Mouse (Mus musculus): Measurements from ENCODE around the gene Lhx2.

The Lhx2 gene

DNA sequence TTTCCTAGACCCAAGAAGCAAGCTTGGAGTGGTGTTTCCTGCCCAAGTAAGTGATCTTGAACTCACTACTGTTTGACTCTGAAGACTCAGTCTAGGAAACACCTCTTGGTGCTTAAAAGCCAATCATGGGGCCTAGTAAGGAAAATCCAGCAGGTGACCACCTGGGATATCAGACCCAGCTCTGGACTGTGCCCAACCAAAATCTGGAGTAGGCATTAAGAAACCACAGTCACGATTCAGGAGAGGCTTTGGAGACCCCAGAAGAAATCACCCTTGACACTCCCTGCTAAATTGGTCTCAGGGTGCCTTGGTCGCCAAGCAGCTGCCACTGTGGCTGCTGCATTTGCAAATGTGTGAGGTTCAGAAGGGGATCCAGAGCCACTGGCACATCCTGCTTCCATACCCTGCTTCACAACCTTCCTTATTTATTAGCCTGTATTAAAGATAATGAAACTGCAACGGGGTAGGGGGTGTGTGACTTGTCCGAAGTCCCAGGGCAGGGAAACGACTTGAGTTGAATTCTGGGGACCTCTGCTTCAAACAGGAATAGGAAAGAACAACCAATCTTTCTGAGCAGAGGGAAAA is 641 bp upstream of the Lhx2 start:
- Histone ChIP-seq H3K27me3 (ENCODE audit: control insufficient read depth, insufficient read depth, low read length, poor library complexity, severe bottlenecking) (peaks cover 2% of the 10 kb centered on the region), H3K36me3 (ENCODE audit: control insufficient read depth, insufficient read depth, low read length, poor library complexity, severe bottlenecking) (no peaks in the 10 kb centered on the region)
- no peak for DNase-seq (ENCODE audit: low read depth, low spot score)

DNA sequence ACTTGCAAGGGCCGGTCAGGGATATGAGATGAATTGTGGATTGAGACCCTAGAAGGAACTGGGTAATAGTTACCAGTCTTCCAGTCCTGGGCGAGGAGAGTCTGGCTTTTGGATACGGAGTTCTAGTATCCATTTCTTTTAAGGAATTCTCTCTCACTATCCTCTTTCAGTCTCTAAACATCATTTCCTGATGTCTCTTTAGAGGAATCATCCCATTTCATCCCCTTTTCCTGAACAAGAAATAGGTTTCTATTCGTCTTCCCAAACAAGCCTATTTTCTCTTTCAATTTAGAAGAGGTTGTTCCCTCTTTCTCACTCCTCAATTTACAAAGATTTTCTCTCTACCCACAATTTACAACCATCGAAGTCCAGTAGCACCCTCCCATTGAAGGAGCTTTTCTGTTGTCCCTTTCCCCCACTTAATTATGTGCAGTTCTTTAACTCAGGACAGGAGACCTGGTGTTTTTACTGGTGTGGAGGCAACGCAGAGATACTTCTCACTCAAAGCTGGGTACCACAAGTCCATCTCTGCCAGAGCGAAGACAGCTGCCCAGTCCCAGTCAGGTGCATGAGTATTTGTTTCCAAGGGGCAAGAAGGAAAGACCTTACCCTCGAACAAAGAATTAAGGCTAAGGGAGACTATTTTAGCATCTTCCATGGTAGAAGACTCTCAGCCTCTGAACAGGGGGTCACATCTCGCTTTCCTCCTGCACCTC is 987 bp downstream of the Lhx2 start:
- DNase-seq (ENCODE audit: low read depth, low spot score): no peak
- Histone ChIP-seq H3K27me3 (ENCODE audit: control insufficient read depth, insufficient read depth, low read length, poor library complexity, severe bottlenecking) (peaks cover 2% of the 10 kb centered on the region), H3K36me3 (ENCODE audit: control insufficient read depth, insufficient read depth, low read length, poor library complexity, severe bottlenecking) (no peaks in the 10 kb centered on the region)

DNA sequence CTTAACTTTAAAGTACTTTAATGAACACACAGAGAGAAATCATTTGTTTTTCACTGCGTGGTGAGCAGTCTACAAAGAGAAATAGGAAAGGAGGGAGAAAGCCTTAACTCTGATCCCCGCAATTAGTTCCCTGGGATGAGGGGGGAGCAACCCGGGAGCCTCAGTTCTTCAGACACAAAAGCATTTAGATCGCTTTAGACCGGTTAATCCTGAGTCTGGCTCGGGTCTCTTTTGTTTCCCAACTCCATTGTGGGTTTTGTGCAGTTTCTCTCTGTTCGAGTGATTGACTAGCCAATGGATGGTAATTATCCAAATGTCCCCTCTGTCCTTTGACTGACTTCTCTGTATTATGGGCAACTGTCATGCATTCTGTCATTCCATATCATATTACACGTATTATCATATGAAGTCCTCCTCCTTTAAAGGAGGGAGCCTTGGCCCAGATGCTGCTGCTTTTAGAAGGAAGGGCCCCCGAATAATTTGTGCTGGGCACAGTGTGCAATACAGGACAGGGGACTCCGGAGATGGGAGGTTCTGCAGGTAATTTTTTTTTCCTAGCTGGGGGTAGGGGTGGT is 1.6 kb downstream of the Lhx2 start:
- Histone ChIP-seq H3K27me3 (ENCODE audit: control insufficient read depth, insufficient read depth, low read length, poor library complexity, severe bottlenecking) (peaks cover 2% of the 10 kb centered on the region), H3K36me3 (ENCODE audit: control insufficient read depth, insufficient read depth, low read length, poor library complexity, severe bottlenecking) (no peaks in the 10 kb centered on the region)
- DNase-seq (ENCODE audit: low read depth, low spot score): no peak

DNA sequence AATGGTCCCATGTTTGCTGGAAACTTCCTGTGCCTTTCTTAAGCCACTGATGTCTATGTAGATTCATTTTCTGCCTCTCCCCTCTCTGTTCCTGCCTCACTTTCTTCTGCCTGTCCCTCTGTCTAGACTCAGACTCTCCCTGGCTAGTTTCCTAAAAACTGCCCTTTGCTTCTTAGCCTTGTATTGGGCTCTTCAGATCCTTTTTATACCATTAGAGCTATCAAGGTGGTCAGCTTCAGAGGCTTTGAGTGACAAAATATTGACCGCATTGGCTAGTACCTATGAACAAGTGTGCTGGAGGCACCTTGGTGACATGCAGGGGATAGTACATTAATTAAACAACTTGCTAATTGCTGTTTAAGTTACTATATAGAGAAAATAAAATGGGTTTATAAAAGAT is 4.5 kb downstream of the Lhx2 start:
- Histone ChIP-seq H3K27me3 (ENCODE audit: control insufficient read depth, insufficient read depth, low read length, poor library complexity, severe bottlenecking) (no peaks in the 10 kb centered on the region; the same call in none of the 2 replicates), H3K36me3 (ENCODE audit: control insufficient read depth, insufficient read depth, low read length, poor library complexity, severe bottlenecking) (no peaks in the 10 kb centered on the region)
- DNase-seq (ENCODE audit: low read depth, low spot score): no peak

DNA sequence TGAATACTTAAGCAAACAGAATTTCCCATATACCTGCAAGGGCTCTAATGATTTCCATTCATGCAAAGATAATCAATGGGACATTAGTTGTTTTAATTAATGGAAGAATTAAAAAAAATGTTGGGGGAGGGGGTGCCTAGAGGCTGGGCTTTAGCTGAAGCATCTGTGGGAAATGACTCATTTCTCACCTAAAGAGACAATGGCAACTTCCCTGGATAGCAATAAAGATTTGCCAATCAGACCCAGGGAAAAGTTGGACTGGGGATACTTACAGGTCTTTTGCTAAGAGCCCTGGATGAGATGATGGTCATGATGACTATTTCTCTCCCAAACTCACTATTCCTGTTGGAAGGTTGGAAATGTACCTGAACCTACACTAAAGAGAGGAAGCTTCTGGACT is 5.6 kb downstream of the Lhx2 start:
- DNase-seq (ENCODE audit: low read depth, low spot score): no peak
- Histone ChIP-seq H3K36me3 (ENCODE audit: control insufficient read depth, insufficient read depth, low read length, poor library complexity, severe bottlenecking) (no peaks in the 10 kb centered on the region), H3K27me3 (ENCODE audit: control insufficient read depth, insufficient read depth, low read length, poor library complexity, severe bottlenecking) (no peaks in the 10 kb centered on the region; the same call in 1 of the 2 replicates)

DNA sequence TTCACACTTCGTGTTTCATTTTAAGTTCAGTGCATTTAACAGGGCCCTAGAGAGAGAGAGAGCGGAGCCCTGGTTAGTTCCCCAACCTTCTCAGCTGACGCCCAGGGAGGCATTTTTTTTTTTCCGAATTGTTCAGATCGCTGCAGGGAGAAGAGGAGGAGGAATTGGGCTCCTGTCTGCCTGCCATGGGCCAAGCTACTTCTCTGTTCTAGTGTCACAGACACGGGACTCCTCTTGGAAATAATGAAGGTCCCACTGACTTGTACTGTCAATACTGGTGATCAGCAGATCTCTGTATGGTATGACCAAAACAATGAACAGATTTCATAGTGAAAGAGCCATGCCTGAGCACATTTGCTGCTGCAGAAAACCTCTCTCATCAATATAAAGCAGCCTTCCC is 7.3 kb downstream of the Lhx2 start:
- no peak for DNase-seq (ENCODE audit: low read depth, low spot score)
- Histone ChIP-seq H3K36me3 (ENCODE audit: control insufficient read depth, insufficient read depth, low read length, poor library complexity, severe bottlenecking) (no peaks in the 10 kb centered on the region), H3K27me3 (ENCODE audit: control insufficient read depth, insufficient read depth, low read length, poor library complexity, severe bottlenecking) (peaks cover 2% of the 10 kb centered on the region)

DNA sequence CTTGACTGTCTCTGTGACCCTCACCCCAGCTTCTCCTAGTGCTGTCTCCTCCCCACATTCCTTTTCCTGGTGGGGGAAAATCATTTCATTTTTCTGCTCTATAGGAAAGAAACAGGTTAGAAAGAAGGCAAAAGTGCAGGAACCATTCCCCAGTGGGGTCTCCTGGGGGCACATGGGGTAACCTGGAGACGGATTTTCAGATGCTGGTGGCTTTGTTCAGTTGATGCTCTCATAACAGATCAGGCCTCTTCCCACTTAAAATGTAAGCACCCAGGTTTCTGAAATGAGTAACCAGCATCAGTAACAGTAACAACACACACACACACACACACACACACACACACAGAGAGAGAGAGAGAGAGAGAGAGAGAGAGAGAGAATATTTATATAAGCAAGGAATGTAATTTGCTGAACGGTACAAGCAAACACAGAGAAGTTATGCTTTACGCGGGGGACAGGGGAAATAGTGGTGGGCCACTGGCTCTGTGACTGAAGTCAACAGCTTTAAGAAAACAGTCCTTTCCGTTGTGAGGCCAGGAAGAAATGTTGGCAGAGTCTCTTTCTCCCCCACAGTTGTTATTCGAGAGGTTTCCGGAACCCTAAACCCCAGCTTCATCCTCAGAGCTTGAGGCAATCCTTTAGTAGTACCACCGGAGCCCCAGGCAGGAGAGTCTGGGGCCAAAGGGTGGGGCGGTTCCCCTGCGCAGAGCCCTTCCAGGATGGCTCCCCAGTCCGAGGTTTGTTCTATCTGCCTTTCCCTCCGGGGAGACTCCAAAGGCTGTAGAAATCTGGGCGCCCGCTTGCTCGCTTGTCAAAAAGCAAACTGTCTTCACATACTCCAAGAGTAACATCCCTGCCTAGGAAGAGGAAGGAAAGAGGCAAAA is 8.0 kb downstream of the Lhx2 start:
- Histone ChIP-seq H3K36me3 (ENCODE audit: control insufficient read depth, insufficient read depth, low read length, poor library complexity, severe bottlenecking) (no peaks in the 10 kb centered on the region), H3K27me3 (ENCODE audit: control insufficient read depth, insufficient read depth, low read length, poor library complexity, severe bottlenecking) (peaks cover 2% of the 10 kb centered on the region)
- DNase-seq (ENCODE audit: low read depth, low spot score): no peak

DNA sequence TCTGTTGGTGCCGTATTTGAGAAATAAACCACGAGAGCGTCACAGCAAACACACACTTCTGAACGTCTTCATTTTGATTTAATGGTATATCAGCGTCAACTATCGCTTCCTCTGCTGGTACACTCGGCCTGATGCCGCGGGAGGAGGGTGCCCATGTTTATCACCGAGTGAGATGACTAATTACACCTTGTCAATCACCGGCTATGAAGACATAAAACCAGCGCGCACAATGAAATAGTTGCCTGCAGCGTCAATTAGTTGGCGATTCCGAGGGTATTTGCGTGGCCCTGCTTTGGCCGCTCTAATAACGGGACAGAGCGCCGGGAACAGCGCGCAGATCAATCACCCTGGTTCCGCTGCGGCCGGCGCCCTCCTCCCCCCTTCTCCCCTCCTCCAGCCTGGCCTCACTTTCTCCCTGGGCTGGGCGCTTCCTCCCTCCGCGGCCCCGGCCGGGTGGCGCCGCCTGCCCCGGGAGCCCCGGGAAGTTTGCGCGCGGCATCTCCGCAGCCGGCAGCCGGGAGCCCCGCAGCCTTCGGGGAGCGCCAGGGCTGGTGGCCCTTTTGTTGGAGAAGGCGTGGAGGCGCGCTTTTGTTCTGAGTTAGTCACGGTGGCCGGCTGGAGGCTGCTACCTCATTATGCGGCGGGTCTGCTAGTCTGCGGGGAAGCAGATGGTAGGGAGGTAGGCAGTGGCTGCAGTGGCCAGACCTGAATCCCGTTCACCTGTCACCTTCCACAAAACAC is 8.9 kb downstream of the Lhx2 start:
- H3K27me3 ChIP-seq (ENCODE audit: control insufficient read depth, insufficient read depth, low read length, poor library complexity, severe bottlenecking): peaks cover 2% of the 10 kb centered on the region
- DNase-seq (ENCODE audit: low read depth, low spot score): no peak
- no peaks in the 10 kb centered on the region for H3K36me3 ChIP-seq (ENCODE audit: control insufficient read depth, insufficient read depth, low read length, poor library complexity, severe bottlenecking)

DNA sequence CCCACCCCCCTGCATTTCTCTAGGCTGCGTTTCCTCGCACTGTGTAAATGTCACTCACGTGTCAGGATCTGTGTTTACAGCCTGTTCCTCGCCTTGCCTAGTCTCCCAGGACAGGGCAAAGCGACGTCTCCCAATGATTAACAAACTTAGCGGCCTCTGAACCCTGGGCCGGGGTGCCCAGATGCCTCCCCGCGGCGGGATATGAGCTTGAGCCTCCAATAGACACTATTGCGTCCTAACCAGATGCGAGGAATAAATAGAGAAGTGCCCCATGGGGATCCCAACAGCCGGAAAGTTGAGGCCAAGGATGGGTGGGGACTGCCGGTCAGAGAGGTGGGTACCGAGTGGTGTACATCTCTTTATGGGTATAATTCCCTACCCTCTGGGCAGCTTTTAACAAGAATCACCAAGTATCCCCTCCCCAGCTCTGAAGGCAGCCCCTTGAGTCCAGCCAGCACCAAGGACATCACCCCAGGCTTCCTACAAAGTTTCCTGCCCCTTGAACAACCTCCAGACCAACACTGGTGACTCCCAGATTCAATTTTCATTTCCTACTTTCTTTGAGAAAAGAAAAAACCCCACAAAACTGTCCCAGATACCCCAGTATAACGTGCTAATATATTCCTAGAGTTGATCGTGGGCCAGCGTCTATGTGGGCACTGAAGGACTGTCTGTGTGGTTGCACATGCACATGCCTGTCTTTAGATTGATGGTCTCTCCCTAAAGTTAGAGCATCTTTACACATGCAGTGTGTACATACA is 9.8 kb downstream of the Lhx2 start:
- DNase-seq (ENCODE audit: low read depth, low spot score): no peak
- H3K27me3 ChIP-seq (ENCODE audit: control insufficient read depth, insufficient read depth, low read length, poor library complexity, severe bottlenecking): peaks cover 2% of the 10 kb centered on the region; the same call in 1 of the 2 replicates
- no peaks in the 10 kb centered on the region for H3K36me3 ChIP-seq (ENCODE audit: control insufficient read depth, insufficient read depth, low read length, poor library complexity, severe bottlenecking)

DNA sequence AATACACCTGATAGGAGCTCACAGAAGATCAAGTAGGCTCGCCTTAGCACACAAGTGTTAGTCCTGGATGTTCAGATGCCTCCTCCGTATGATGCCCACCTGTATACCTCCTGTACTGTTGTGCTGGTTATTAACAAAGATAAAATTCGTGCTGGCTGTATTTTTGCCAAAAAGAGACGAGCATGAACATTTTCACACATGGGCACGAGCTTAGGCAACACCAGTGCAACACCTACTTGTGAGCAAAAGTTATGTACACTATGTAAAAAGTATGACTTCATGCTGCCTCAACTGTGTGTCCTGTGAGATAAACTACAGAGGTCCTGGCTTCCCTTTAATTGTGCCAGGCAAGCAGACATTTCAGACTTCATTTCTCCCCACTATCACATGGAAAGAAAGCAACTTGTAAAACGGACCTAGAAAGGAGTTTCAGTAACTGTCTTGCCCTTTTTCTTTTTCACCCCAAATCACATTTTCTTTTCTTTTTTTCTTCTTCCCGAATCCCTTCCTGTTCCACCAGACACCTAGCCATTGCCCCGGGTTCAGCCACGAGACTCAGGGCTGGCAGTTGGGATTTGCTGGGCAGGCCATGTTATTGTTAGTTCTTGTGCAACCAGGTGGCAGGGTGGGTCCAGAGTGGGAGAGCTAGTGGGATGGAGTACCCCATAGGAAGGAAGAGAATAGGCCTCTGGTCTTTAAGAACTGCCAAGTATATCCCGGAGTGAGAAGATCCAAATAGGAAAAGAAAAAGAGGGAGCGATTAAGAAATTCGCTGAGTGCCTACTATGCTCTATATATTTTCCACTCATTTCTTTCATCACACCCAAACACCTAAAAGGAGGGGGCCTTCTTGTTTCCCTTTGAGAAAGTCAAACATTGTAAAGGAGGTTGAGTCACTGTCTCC is 10.6 kb downstream of the Lhx2 start:
- Histone ChIP-seq H3K27me3 (ENCODE audit: control insufficient read depth, insufficient read depth, low read length, poor library complexity, severe bottlenecking) (peaks cover 2% of the 10 kb centered on the region; the same call in 1 of the 2 replicates), H3K36me3 (ENCODE audit: control insufficient read depth, insufficient read depth, low read length, poor library complexity, severe bottlenecking) (no peaks in the 10 kb centered on the region)
- DNase-seq (ENCODE audit: low read depth, low spot score): no peak

DNA sequence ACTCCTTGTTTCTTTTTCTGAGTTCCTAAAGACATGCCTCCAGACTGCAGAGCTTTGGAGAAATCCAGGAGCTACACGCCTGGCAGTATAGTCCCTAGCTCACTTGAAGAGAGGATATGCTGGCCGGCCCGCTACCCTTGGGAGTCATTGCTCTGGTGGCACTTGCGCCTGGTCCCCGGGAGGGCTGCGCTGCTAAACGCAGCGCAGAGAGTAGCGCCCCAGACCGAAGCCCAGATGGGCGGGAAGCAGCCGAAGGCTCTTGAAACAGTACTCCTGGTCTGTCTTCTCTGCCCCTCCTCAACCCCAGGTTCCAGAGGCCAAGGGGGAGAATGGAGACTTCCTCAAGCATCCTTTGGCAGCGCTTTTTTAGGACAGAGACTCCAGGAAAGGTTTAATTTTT is 11.3 kb downstream of the Lhx2 start:
- Histone ChIP-seq H3K27me3 (ENCODE audit: control insufficient read depth, insufficient read depth, low read length, poor library complexity, severe bottlenecking) (peaks cover 2% of the 10 kb centered on the region; the same call in 1 of the 2 replicates), H3K36me3 (ENCODE audit: control insufficient read depth, insufficient read depth, low read length, poor library complexity, severe bottlenecking) (no peaks in the 10 kb centered on the region)
- no peak for DNase-seq (ENCODE audit: low read depth, low spot score)

DNA sequence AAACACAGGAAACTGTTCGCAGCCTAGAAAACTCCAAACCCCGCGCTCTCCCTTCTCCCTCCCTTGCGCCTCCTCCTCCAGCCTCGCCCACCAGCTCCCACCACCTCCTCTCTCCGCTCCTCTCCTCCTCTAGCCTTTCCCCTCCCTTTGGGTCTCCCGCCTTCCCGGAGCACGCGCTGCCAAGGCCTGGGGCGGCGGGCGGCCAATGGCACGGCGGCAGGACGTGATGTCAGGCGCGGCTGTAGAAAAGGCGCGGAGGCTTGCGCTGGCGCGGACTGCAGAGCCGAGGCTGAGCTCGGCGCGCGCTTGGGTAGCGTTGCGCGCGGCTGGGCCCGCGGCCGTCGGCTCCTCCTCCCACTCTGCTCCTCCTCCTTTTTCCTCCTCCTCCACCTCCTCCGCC is 11.7 kb downstream of the Lhx2 start:
- no peak for DNase-seq (ENCODE audit: low read depth, low spot score)
- Histone ChIP-seq H3K27me3 (ENCODE audit: control insufficient read depth, insufficient read depth, low read length, poor library complexity, severe bottlenecking) (peaks cover 2% of the 10 kb centered on the region; the same call in 1 of the 2 replicates), H3K36me3 (ENCODE audit: control insufficient read depth, insufficient read depth, low read length, poor library complexity, severe bottlenecking) (no peaks in the 10 kb centered on the region)
